Mouse (Mus musculus): Measurements from ENCODE around the gene Whamm. TPM values are rescaled to one million over a fixed set of nuclear protein-coding genes. Genes with fewer than 3 reads are reported as not detected.

Gene Whamm
- total RNA-seq (2023): 10 to 100 TPM; 23.0 to 25.0 TPM

GRCm38 (mm10) chr7:81571108-81571940 lies at the start of gene Whamm:
Whamm (plus strand) TSS chr7:81571266.

DNA sequence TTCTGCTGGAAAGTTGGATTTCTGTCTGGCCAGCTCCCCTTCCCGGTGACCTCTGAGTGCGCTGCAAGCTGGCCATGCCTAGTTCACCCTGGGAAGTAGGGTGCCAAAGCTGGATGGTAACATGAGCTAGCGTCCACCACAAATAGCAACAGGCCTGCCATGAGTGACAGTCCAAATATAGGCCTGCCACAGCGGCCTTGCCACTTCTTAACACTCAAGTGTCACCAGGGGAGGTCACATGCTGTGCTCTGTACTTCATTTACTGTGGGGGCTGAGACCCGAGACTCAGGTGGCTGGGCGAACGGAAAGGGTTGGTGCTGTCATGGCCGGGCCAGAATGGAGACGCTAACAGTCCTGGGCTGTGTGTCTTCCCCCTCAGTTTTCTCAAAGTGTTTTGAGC lies 4.2 kb upstream of the Whamm start, which contains the start of gene Fsd2:
Fsd2 (minus strand) TSS at position 53 of the 400 bp plus-strand sequence.

Other genes starting within 250 kb of the Whamm start
- gene Rps17, start 226.0 kb upstream of the Whamm start, total RNA-seq (2023): 1,000 to 10,000 TPM; 1,165 to 1,225 TPM
- gene Cpeb1, start 115.8 kb upstream of the Whamm start, total RNA-seq (2023): not detected
- gene Ap3b2, start 77.3 kb upstream of the Whamm start, total RNA-seq (2023): not detected
- gene BC048679, start 73.0 kb upstream of the Whamm start, total RNA-seq (2023): not detected
- 1 to 10 TPM; 2.3 to 2.6 TPM for gene Fsd2, start 4.3 kb upstream of the Whamm start, total RNA-seq (2023)
- gene Homer2, start 136.3 kb downstream of the Whamm start, total RNA-seq (2023): not detected
- gene Ramac, start 191.7 kb downstream of the Whamm start, total RNA-seq (2023): 10 to 100 TPM; 38.5 to 42.5 TPM
- 10 to 100 TPM; 15.7 to 19.2 TPM for gene 3110040N11Rik, start 218.2 kb downstream of the Whamm start, total RNA-seq (2023)